26 mouse cellular contexts compared by ENCODE assay signal in genomic region chr3:93021171-93021570, GRCm38 (mm10). TPM values are rescaled to one million over a fixed set of nuclear protein-coding genes. Genes with fewer than 3 reads are reported as not detected.
"Had no signal": no experiment of that assay in that cellular context is flagged by ENCODE, and none has a peak within 500 bp of the region (broad histone marks: within the 10 kb centered on the region; RNA-seq: fewer than 3 reads in every experiment).

No protein-coding gene starts in this region.

- DNase-seq: retina, postnatal 1 day; right cerebral cortex, adult 18-20 months; right cerebral cortex, postnatal 14 days; right cerebral cortex, postnatal 25 days; right cerebral cortex, postnatal 4 days; spleen, adult 18-20 months; thymus, adult 18-20 months; thymus, adult 2 months; thymus, postnatal 14 days; thymus, postnatal 25 days; thymus, postnatal 36 days; thymus, postnatal 4 days had no signal

- H3K4me3 ChIP-seq: neural tube, embryonic 12.5 days; neural tube, embryonic 13.5 days; neural tube, embryonic 15.5 days; stomach, embryonic 15.5 days had no signal

- H3K27ac ChIP-seq: neural tube, embryonic 12.5 days; neural tube, embryonic 13.5 days; neural tube, embryonic 15.5 days; stomach, embryonic 15.5 days; stomach, postnatal 0 days had no signal

- H3K4me1 ChIP-seq: neural tube, embryonic 12.5 days; neural tube, embryonic 13.5 days; neural tube, embryonic 15.5 days; stomach, embryonic 15.5 days had no signal

RNA-seq across cellular contexts. Expression of gene Lce1m, which starts 2.3 kb away (rescaled TPM):
- total RNA-seq: neutrophil, adult 5-6 weeks had no signal
- polyA plus RNA-seq: neural tube, embryonic 12.5 days; neural tube, embryonic 13.5 days; neural tube, embryonic 14.5 days; neural tube, embryonic 15.5 days; small intestine, adult 2 months; spleen, adult 2 months; stomach, embryonic 14.5 days; stomach, embryonic 15.5 days; testis, adult 2 months; urinary bladder, adult 2 months had no signal

RNA-seq across cellular contexts. Expression of gene Crct1, which starts 5.7 kb away (rescaled TPM):
- total RNA-seq: neutrophil, adult 5-6 weeks had no signal
- polyA plus RNA-seq: neural tube, embryonic 13.5 days; spleen, adult 2 months; testis, adult 2 months; urinary bladder, adult 2 months had no signal

RNA-seq across cellular contexts. Expression of gene Lce3f, which starts 29.1 kb away (rescaled TPM):
- total RNA-seq: neutrophil, adult 5-6 weeks had no signal
- polyA plus RNA-seq: neural tube, embryonic 12.5 days; neural tube, embryonic 14.5 days; neural tube, embryonic 15.5 days; spleen, adult 2 months; stomach, embryonic 14.5 days; testis, adult 2 months; thymus, postnatal 0 days; urinary bladder, adult 2 months had no signal

RNA-seq across cellular contexts. Expression of gene Gm4858, which starts 47.5 kb away (rescaled TPM):
- total RNA-seq: neutrophil, adult 5-6 weeks had no signal
- polyA plus RNA-seq: neural tube, embryonic 12.5 days; neural tube, embryonic 13.5 days; neural tube, embryonic 14.5 days; neural tube, embryonic 15.5 days; small intestine, adult 2 months; spleen, adult 2 months; stomach, embryonic 14.5 days; stomach, embryonic 15.5 days; stomach, embryonic 16.5 days; testis, adult 2 months; urinary bladder, adult 2 months had no signal

RNA-seq across cellular contexts. Expression of gene Lce3e, which starts 54.3 kb away (rescaled TPM):
- total RNA-seq: neutrophil, adult 5-6 weeks had no signal
- polyA plus RNA-seq: neural tube, embryonic 12.5 days; neural tube, embryonic 13.5 days; neural tube, embryonic 14.5 days; neural tube, embryonic 15.5 days; small intestine, adult 2 months; spleen, adult 2 months; stomach, embryonic 14.5 days; testis, adult 2 months; urinary bladder, adult 2 months had no signal
